Mouse (Mus musculus): ENCODE measurements around the gene Ppp1r21.

DNA sequence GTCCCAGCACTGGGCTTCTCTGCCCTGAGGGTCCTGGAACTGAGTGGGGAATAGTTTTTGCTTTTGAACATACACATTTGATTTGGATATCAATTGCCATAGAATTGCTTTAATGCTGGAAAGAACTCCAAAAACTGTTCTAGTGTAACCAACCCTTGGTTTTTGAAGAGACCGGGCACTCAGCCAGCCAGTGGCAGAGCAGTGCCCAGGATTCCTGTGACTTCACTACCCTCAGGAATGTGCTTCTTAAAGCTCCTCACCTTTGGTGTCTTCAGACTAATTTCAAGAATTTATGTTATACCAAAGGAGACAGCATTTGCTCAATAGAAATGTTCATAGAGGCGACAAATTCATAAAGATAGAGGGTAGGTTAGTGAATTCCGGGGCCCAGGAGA, 100.6 kb downstream of the Ppp1r21 start:
- TF ChIP-seq TAL1 (IDR thresholded peaks at IDR 0.05; ENCODE audit: low read length), result no peak
- no peak for TF ChIP-seq GATA1 (IDR thresholded peaks at IDR 0.05; ENCODE audit: low read length)

Measured in erythroblast, embryonic 14.5 days (primary cell).